Mouse (Mus musculus) kidney, embryonic 14.5 days (tissue): Measurements from ENCODE around the gene Atp5j. TPM values are rescaled to one million over a fixed set of nuclear protein-coding genes. Genes with fewer than 3 reads are reported as not detected.

Experiments used
- ATAC-seq: fragments of 200-750 bp; cut with Nextera tagmentation; 2 replicates; pipeline ENCODE4 v1.8.0; 2017; ENCODE audit warnings: moderate number of reproducible peaks, mild to moderate bottlenecking, moderate TSS enrichment, moderate library complexity; ENCODE audit not compliant: low FRiP score, low TSS enrichment
- H3K27ac ChIP-seq: fragments of 300-500 bp; sonication (generic); 2 replicates; pipeline ENCODE4 v1.5.1; 2014; ENCODE audit warnings: low read depth, mild to moderate bottlenecking, low read length, moderate library complexity, mixed read lengths
- H3K27me3 ChIP-seq: fragments of 300-500 bp; sonication (generic); 2 replicates; pipeline ENCODE4 v1.6.1; 2014; ENCODE audit warnings: mild to moderate bottlenecking, low read length; ENCODE audit not compliant: control insufficient read depth, insufficient read depth
- H3K36me3 ChIP-seq: fragments of 300-500 bp; sonication (generic); 2 replicates; pipeline ENCODE4 v1.6.1; 2014; ENCODE audit warnings: low read length, mixed read lengths; ENCODE audit not compliant: control insufficient read depth, insufficient read depth
- H3K4me1 ChIP-seq: fragments of 300-500 bp; sonication (generic); 2 replicates; pipeline ENCODE4 v1.6.1; 2014; ENCODE audit warnings: low read length, mixed read lengths; ENCODE audit not compliant: control insufficient read depth, insufficient read depth
- H3K4me2 ChIP-seq: fragments of 300-500 bp; sonication (generic); replicated peaks from 2 replicates; pipeline ENCODE4 v1.6.1; 2014; ENCODE audit warnings: low read depth, mild to moderate bottlenecking, low read length
- H3K4me3 ChIP-seq: fragments of 300-500 bp; sonication (generic); 2 replicates; pipeline ENCODE4 v1.5.1; 2014; ENCODE audit warnings: mild to moderate bottlenecking, low read length
- H3K9ac ChIP-seq: fragments of 300-500 bp; sonication (generic); 2 replicates; pipeline ENCODE4 v1.6.1; 2014; ENCODE audit warnings: low read depth, mild to moderate bottlenecking, low read length, moderate library complexity
- H3K9me3 ChIP-seq: fragments of 300-500 bp; sonication (generic); 2 replicates; pipeline ENCODE4 v1.6.1; 2016; ENCODE audit warnings: low read length; ENCODE audit not compliant: control insufficient read depth
- WGBS: fragments of 180-500 bp; shearing (Covaris S2); extraction: QIAGEN DNeasy Blood & Tissue Kit; methylation state at CpG from one replicate; pipeline ENCODE4 v1.1.7; 2014; 5-methylcytosine and 5-hydroxymethylcytosine counted together
- polyA plus RNA-seq: library from polyadenylated mRNA; unstranded; fragments of >200 nt; fragmentation: Nextera tagmentation; extraction: Ambion mirVana; gene quantifications from 2 replicates; pipeline ENCODE4 v1.2.1, GENCODE M21; 2014

Gene Atp5j
- polyA plus RNA-seq, 1 experiment from 2014 or later: 989 TPM

DNA sequence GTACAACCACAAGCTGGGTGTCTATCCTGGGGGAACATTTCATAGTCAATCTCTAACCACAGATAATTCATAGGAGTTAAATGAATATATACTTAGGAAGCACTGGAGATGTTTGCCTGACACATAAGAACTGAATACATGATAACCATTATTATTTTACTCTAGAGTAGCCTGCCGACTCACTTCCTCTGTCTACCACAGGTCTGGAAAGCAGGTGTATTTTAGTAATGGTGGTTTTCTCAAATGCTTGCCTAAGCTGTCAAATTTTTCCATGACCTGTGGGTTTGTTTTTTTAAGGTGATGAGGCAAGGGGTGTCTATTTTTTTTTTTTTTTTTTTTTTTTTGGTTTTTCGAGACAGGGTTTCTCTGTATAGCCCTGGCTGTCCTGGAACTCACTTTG, 35.4 kb downstream of the Atp5j start:
- H3K36me3 ChIP-seq: no peaks in the 10 kb centered on the region
- H3K9ac ChIP-seq: no peak overlapping the region
- H3K9me3 ChIP-seq: no peaks in the 10 kb centered on the region
- 100% methylated on average over 1 of the region's 2 CpGs for WGBS
- H3K4me2 ChIP-seq: no peak overlapping the region
- H3K27ac ChIP-seq: no peak overlapping the region
- H3K4me3 ChIP-seq: no peak overlapping the region
- ATAC-seq: no peak
- H3K4me1 ChIP-seq: 0 out of 2 replicates have a peak, but pooled peaks cover 6% of the 10 kb centered on the region
- H3K27me3 ChIP-seq: no peaks in the 10 kb centered on the region

DNA sequence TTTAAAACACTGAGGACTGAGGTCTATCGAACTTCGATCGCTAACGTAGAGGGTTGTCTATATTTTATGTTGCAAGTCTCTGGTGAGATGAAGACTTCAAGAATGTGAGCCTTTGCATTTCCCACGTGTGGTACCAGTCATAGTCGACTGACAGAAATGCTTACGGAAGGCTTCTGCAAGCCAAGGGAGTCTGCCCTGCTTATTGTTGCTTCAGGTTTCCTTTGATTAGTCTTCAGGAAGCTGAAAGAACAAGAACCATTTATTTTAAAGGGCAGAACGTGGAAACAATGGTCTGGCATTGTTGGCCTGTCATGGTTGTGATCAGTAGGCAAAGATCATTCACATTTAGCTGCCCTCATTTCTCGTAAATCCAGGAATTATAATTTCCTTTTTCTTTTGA, 38.7 kb downstream of the Atp5j start:
- Histone ChIP-seq H3K9me3 (no peaks in the 10 kb centered on the region), H3K4me3 (no peak overlapping the region), H3K4me1 (no peaks in the 10 kb centered on the region), H3K9ac (no peak overlapping the region), H3K36me3 (no peaks in the 10 kb centered on the region), H3K4me2 (no peak overlapping the region), H3K27ac (no peak overlapping the region), H3K27me3 (no peaks in the 10 kb centered on the region)
- 73% methylated on average over 9 of the region's 9 CpGs for WGBS
- ATAC-seq: no peak

DNA sequence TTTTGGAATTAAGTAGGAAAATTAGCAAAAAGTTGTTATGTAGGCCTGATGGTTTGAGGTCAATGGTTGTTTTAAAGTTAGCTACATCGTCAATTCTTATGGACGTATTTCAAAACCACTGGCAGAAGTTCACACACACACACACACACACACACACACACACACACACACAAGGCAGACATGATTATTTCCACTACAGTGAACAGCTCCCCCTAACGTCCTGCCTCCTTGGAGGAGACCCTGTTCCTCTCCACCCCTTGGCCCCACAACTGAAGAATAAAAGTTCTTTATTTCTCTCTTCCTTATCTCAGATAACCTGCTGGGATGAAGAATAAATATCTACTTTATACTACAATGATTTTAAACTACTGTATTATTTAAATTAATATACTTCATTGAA, 40.1 kb downstream of the Atp5j start:
- Histone ChIP-seq H3K4me1 (no peaks in the 10 kb centered on the region), H3K27me3 (no peaks in the 10 kb centered on the region), H3K36me3 (no peaks in the 10 kb centered on the region), H3K27ac (no peak overlapping the region), H3K4me2 (no peak overlapping the region), H3K9ac (no peak overlapping the region), H3K4me3 (no peak overlapping the region), H3K9me3 (no peaks in the 10 kb centered on the region)
- no peak for ATAC-seq
- WGBS: 55% methylated on average over 3 of the region's 3 CpGs

DNA sequence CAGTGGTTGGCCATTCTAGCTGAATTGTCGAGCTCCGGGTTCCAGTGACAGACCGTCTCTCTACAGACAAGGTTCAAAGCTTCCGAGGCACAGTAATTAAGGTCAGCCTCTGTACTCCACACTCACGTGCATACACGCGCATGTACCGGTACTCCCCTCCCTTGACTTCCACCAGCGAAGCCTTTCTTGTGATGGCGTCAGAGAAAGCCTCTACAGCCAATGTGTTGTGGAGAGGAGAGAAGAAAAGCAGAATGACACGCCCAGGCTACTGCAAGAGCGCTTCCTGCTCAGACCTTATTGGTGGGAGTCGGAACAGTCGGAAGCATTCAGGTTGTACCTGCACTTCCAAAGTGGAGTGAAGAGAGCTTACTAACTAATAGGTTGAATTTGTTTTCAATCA, 42.0 kb downstream of the Atp5j start:
- Histone ChIP-seq H3K27me3 (no peaks in the 10 kb centered on the region), H3K9ac (no peak overlapping the region), H3K4me2 (no peak overlapping the region), H3K4me3 (no peak overlapping the region), H3K36me3 (no peaks in the 10 kb centered on the region), H3K9me3 (no peaks in the 10 kb centered on the region), H3K4me1 (no peaks in the 10 kb centered on the region), H3K27ac (no peak overlapping the region)
- no peak for ATAC-seq
- 86% methylated on average over 14 of the region's 14 CpGs for WGBS

DNA sequence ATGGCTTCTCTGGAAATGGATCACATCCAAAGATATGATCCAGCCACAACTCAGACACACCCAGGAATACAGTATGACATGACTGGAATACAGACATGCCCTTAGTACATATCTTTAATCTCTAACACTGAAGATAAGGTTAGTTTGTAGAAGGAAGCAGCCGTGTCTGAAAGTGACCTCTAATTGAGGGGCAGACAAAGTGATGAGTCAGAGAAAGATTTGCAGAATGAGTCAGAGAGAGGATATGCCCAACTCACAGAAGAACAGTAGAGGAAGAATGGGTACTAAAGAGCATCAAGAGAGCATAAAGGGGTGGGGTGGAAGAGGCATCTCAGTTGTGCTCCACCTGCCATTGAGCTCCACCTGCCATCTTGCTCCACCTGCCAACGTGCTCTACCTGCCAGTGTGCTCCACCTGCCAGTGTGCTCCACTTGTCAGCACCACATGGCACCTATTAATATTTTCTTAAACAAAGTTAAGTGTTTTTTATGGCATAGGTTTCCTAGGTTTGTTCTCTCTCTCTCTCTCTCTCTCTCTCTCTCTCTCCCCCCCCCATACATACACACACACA, 44.7 kb downstream of the Atp5j start:
- H3K27ac ChIP-seq: no peak overlapping the region
- WGBS: 82% methylated on average over 2 of the region's 2 CpGs
- no peaks in the 10 kb centered on the region for H3K27me3 ChIP-seq
- no peak overlapping the region for H3K9ac ChIP-seq
- no peaks in the 10 kb centered on the region for H3K36me3 ChIP-seq
- no peaks in the 10 kb centered on the region for H3K4me1 ChIP-seq
- ATAC-seq: no peak
- H3K9me3 ChIP-seq: no peaks in the 10 kb centered on the region
- no peak overlapping the region for H3K4me2 ChIP-seq
- H3K4me3 ChIP-seq: no peak overlapping the region

DNA sequence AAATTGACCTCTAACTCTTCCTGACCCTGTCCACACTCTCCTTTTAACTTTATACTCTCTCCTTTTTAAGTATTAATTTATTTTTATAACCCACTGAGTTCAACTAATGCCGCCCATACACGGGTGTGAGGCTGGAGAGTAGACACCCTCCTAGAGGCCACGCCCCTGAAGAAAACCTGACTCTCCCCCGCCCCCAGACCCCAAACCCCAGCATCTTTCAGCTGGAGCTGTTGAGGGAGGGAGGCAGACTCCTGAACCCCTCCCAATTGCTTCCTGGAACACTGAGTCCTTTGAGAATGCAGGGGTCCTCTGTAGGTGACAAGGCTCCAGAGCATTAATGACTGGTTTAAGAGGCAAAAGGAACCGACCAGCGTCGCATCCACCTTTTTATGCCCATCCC, 50.5 kb downstream of the Atp5j start:
- H3K36me3 ChIP-seq: no peaks in the 10 kb centered on the region
- no peak overlapping the region for H3K9ac ChIP-seq
- ATAC-seq: no peak
- no peaks in the 10 kb centered on the region for H3K4me1 ChIP-seq
- no peaks in the 10 kb centered on the region for H3K9me3 ChIP-seq
- 17% methylated on average over 7 of the region's 7 CpGs for WGBS
- H3K27ac ChIP-seq: no peak overlapping the region
- H3K4me2 ChIP-seq: no peak overlapping the region
- no peak overlapping the region for H3K4me3 ChIP-seq
- no peaks in the 10 kb centered on the region for H3K27me3 ChIP-seq

DNA sequence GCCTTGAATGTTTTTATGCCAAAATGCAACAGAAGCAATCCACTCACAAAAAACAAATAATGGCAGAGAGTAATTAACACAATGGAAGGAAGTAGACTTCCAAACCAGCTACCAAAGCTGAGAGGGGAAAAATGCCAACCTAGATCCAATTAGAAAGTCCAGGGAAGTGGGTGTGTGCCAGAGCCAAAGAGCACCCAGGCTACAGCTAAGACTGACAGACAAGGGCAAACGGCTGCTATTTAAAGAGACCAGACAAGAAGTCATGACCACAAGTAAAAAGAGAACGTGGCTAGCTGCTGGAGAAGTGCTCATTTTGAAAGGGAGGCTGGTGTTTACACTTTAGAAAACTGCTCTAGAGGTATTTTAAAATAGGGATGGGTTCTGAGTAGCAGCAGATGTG, 52.1 kb downstream of the Atp5j start:
- H3K9me3 ChIP-seq: no peaks in the 10 kb centered on the region
- 63% methylated on average over 2 of the region's 2 CpGs for WGBS
- H3K4me2 ChIP-seq: no peak overlapping the region
- no peaks in the 10 kb centered on the region for H3K4me1 ChIP-seq
- no peak overlapping the region for H3K4me3 ChIP-seq
- H3K9ac ChIP-seq: no peak overlapping the region
- H3K27ac ChIP-seq: no peak overlapping the region
- no peaks in the 10 kb centered on the region for H3K27me3 ChIP-seq
- no peak for ATAC-seq
- H3K36me3 ChIP-seq: no peaks in the 10 kb centered on the region

DNA sequence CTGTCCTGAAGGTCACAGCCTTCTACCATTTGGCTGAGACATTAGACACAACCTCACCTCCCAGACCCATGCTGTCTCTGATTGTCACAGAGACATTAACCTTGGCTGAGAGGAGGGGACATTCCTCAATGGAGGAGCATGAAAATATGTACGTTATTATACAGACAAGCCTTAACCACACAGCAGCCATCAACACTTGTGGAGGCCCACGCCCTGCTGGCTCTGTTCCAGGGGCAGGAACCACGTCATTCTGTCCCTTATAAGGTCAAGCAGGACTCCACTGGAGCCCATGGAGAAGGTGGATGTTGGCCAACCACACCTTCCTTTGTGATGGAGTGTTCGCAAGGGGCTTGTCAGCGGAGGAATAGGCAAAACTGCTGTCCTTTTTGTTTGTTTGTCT, 55.7 kb downstream of the Atp5j start:
- no peak for ATAC-seq
- H3K9ac ChIP-seq: no peak overlapping the region

DNA sequence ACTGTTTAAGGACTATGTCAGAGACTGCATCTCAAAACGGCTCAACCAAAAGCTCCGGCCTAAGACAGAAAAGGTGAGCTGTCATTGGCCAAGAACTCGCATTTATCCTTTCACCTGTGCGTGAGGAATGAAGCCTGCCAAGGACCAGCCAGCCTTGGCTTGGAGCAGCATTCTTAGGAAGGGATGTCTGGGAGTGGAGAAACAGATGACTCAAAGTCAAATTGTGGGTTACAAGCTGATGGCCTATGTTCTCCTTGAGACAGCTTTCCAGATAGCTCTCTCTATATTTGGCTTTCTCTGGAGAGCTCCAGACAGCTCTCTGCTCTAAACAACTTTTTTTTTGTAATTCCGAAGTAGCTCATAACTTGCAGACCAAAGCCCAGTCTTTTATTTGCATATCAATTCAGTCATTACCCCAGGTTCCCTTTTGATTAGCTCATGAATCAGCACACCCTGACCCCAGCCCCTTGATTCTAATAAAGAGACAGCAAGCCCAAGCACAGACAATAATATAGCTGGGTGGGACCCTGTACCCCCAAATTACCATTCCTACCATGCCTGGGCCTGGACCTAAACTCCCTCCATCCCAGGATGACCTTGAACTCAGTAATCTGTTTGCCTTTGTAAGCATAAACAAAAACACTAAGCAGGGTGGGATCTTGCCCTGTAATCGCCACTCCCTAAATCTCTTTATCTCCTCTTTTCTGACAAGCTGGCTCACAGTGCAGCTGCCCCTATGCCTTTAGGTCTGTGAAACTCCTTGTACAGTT, 56.4 kb downstream of the Atp5j start:
- Histone ChIP-seq H3K9me3 (no peaks in the 10 kb centered on the region), H3K4me1 (0 out of 2 replicates have a peak, but pooled peaks cover 3% of the 10 kb centered on the region), H3K4me3 (no peak overlapping the region), H3K27me3 (peaks cover 18% of the 10 kb centered on the region), H3K4me2 (no peak overlapping the region), H3K27ac (no peak overlapping the region), H3K9ac (no peak overlapping the region), H3K36me3 (no peaks in the 10 kb centered on the region)
- 93% methylated on average over 6 of the region's 6 CpGs for WGBS
- ATAC-seq: no peak

More for the DNA sequence above, 55.7 kb downstream of the Atp5j start:
- Histone ChIP-seq H3K4me3 (no peak overlapping the region), H3K4me2 (no peak overlapping the region), H3K27ac (no peak overlapping the region), H3K9me3 (no peaks in the 10 kb centered on the region), H3K4me1 (0 out of 2 replicates have a peak, but pooled peaks cover 3% of the 10 kb centered on the region), H3K27me3 (peaks cover 18% of the 10 kb centered on the region), H3K36me3 (no peaks in the 10 kb centered on the region)
- 79% methylated on average over 5 of the region's 5 CpGs for WGBS
